Mouse (Mus musculus) ES-Bruce4 (cell line): Measurements from ENCODE around the gene 2610001J05Rik.

Experiments
- CTCF ChIP-seq: IDR thresholded peaks from one replicate; pipeline ENCODE4 v1.8.1; 2011; ENCODE audit warnings: low read depth, low read length
- EP300 ChIP-seq: IDR thresholded peaks from 2 replicates; pipeline ENCODE4 v1.6.1; 2011; ENCODE audit warnings: low read depth, low read length; ENCODE audit not compliant: insufficient read depth

DNA sequence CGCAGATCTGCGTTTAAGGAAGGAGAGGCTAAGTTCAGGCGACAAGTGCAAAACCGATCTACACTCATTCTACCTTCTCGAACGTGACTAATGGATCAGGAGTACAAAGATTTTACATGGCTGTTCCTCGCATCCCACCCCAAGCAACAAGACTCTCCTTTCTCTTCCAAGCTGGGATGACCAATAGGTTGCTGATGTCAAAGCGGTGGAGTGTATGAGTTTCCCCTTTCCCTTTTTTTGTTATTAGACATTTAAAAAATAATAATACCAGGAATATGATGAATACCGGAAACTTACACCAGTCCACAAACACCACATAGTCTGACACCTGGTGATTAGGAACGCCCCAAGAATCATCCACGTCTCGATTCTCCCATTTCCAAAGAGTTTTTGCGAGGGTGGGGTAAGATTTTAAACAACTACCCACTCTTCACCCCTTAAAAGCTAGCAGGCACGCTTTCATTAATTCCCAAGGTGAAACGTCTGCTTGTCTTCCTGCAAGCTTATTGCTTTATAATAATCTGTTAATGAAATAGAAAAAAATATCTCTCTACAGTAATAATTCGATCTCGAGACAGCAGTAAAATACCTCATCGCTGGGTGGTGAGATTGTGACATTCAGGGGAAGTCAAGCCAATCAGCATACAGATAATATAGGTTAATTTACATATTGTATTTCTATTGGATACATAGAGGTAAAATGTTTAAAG is 31.8 kb downstream of the 2610001J05Rik start, which contains the start of gene Gpr85:
- TF ChIP-seq EP300, result no peak
- no peak for TF ChIP-seq CTCF
